Mouse (Mus musculus): ENCODE results near the gene Efhd2. TPM values are rescaled to one million over a fixed set of nuclear protein-coding genes. Genes with fewer than 3 reads are reported as not detected.
A peak's percentile ranks its signal among the peaks of the same experiment; 100 is the strongest.

The Efhd2 gene
- polyA plus RNA-seq, 1 experiment from 2014 or later: 39.9 TPM

DNA sequence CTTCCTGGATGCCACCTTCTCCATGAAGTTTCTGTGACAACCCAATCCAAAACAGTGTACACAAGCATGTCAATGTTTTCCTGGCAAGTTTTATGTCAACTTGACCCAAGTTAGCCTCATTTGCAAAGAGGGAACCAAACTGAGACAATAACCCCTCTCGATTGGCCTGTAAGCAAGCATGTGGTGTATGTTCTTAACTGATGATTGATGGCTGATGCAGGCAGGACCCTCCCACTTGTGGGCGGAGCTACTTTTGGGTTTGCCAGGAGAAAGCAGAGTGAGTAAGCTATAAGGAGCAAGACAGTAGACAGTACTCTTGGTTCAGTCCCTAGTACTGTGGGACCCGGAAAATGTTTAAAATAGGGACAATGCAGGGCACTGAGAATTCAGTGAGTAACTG lies 51.7 kb downstream of the Efhd2 start:
- H3K4me3 ChIP-seq (ENCODE audit: low read depth, low read length): no peak overlapping the region
- TF ChIP-seq CTCF (IDR thresholded peaks at IDR 0.05; ENCODE audit: low read depth) (no peak), EP300 (IDR thresholded peaks at IDR 0.05; ENCODE audit: low read depth) (no peak)
- DNase-seq: peak; percentile 84

DNA sequence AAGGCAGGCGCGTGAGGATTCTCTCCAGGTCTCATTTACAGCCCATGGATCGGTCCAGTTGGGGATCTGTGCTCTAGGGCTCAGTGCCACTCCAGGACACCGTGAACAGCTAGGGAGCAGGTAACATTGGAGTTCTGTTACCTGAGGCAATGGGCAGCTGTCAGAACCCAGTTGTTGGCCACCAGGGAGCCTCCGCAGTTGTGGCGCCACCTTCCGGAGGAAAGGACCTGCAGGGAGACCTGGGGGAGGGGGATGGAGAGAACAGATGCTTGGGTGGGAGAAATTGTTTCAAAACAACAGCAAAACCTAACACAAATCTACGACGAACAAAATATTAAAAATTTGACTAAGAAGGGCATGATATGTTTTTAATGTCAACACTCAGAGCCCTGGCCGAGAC lies 52.6 kb downstream of the Efhd2 start:
- Histone ChIP-seq H3K4me2 (ENCODE audit: low read depth, low read length) (no peak overlapping the region), H3K4me1 (ENCODE audit: insufficient read depth) (peaks cover 5% of the 10 kb centered on the region; the same call in 1 of the 2 replicates), H3K9me3 (ENCODE audit: low read length) (no peaks in the 10 kb centered on the region), H3K4me3 (ENCODE audit: low read depth, low read length) (no peak overlapping the region), H3K36me3 (replicated peaks; ENCODE audit: insufficient read depth, low read length) (no peaks in the 10 kb centered on the region), H3K27ac (ENCODE audit: low read depth) (no peak overlapping the region), H3K9ac (replicated peaks) (no peak overlapping the region), H3K27me3 (ENCODE audit: insufficient read depth, low read length) (no peaks in the 10 kb centered on the region)
- 75% methylated on average over 10 of the region's 10 CpGs for WGBS (ENCODE audit: insufficient replicate concordance)
- DNase-seq: peak; percentile 33
- TF ChIP-seq EP300 (IDR thresholded peaks at IDR 0.05; ENCODE audit: low read depth): no peak
- TF ChIP-seq CTCF (IDR thresholded peaks at IDR 0.05; ENCODE audit: low read depth): peak; percentile 43
- no peak for ATAC-seq

More for the DNA sequence above, 51.7 kb downstream of the Efhd2 start:
- Histone ChIP-seq H3K36me3 (replicated peaks; ENCODE audit: insufficient read depth, low read length) (no peaks in the 10 kb centered on the region), H3K9me3 (ENCODE audit: low read length) (no peaks in the 10 kb centered on the region), H3K27ac (ENCODE audit: low read depth) (peak overlapping the region; percentile 67), H3K27me3 (ENCODE audit: insufficient read depth, low read length) (no peaks in the 10 kb centered on the region), H3K4me2 (ENCODE audit: low read depth, low read length) (no peak overlapping the region), H3K9ac (replicated peaks) (no peak overlapping the region), H3K4me1 (ENCODE audit: insufficient read depth) (peaks cover 5% of the 10 kb centered on the region; the same call in 1 of the 2 replicates)
- WGBS (ENCODE audit: insufficient replicate concordance): 42% methylated on average over 3 of the region's 3 CpGs
- ATAC-seq: peak; percentile 94

DNA sequence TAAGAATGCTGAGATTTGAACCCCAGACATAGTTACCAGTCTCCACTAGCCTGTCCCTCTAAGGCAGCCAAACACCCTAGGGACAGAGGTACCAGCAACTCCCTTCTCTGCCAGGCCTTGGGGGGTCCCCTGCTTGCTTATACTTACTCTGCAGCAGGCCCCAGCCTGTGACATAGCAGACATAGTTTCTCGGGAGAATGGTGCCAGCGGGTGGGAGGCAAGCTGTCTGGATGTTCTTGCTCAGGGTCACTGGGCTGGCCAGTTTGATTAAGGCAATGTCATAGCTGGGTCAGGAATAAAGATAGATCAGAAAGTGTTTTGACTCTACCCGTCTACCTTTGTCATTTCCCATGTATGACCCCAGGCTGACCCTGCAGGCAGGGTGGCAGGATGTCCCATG lies 53.5 kb downstream of the Efhd2 start:
- WGBS (ENCODE audit: insufficient replicate concordance): 63% methylated on average over 3 of the region's 3 CpGs
- no peak overlapping the region for H3K27ac ChIP-seq (ENCODE audit: low read depth)
- ATAC-seq (no peak), DNase-seq (no peak)
- peaks cover 5% of the 10 kb centered on the region; the same call in 1 of the 2 replicates for H3K4me1 ChIP-seq (ENCODE audit: insufficient read depth)
- no peaks in the 10 kb centered on the region for H3K9me3 ChIP-seq (ENCODE audit: low read length)
- TF ChIP-seq CTCF (IDR thresholded peaks at IDR 0.05; ENCODE audit: low read depth) (no peak), EP300 (IDR thresholded peaks at IDR 0.05; ENCODE audit: low read depth) (no peak)
- H3K27me3 ChIP-seq (ENCODE audit: insufficient read depth, low read length): no peaks in the 10 kb centered on the region
- no peaks in the 10 kb centered on the region for H3K36me3 ChIP-seq (replicated peaks; ENCODE audit: insufficient read depth, low read length)
- H3K4me2 ChIP-seq (ENCODE audit: low read depth, low read length): no peak overlapping the region
- H3K4me3 ChIP-seq (ENCODE audit: low read depth, low read length): no peak overlapping the region
- H3K9ac ChIP-seq (replicated peaks): no peak overlapping the region

DNA sequence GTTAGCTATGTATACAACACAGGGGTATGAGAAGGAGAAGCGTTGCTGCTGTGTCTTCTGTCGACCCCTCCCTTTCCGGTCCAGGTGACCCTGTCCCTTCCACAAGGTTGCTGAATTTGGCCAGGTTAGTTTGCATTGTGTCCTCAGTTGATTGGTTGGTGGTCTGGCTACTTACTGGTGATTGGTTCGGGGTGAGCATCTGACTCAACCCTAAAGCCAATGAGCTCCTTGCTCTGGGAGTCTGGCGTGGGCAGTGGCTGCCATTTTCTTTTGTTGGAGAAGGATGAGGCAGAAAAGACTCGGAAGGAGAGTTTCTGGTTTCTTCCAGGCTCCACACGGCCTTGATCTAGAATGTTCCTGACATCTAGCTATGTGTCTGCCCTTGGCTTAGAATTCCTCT lies 55.4 kb downstream of the Efhd2 start:
- no peaks in the 10 kb centered on the region for H3K27me3 ChIP-seq (ENCODE audit: insufficient read depth, low read length)
- ATAC-seq (no peak), DNase-seq (no peak)
- H3K27ac ChIP-seq (ENCODE audit: low read depth): no peak overlapping the region
- TF ChIP-seq EP300 (IDR thresholded peaks at IDR 0.05; ENCODE audit: low read depth): no peak
- TF ChIP-seq CTCF (IDR thresholded peaks at IDR 0.05; ENCODE audit: low read depth): no peak
- peaks cover 5% of the 10 kb centered on the region; the same call in 1 of the 2 replicates for H3K4me1 ChIP-seq (ENCODE audit: insufficient read depth)
- no peak overlapping the region for H3K9ac ChIP-seq (replicated peaks)
- no peaks in the 10 kb centered on the region for H3K9me3 ChIP-seq (ENCODE audit: low read length)
- WGBS (ENCODE audit: insufficient replicate concordance): 85% methylated on average over 7 of the region's 7 CpGs
- no peak overlapping the region for H3K4me3 ChIP-seq (ENCODE audit: low read depth, low read length)
- no peaks in the 10 kb centered on the region for H3K36me3 ChIP-seq (replicated peaks; ENCODE audit: insufficient read depth, low read length)
- no peak overlapping the region for H3K4me2 ChIP-seq (ENCODE audit: low read depth, low read length)

DNA sequence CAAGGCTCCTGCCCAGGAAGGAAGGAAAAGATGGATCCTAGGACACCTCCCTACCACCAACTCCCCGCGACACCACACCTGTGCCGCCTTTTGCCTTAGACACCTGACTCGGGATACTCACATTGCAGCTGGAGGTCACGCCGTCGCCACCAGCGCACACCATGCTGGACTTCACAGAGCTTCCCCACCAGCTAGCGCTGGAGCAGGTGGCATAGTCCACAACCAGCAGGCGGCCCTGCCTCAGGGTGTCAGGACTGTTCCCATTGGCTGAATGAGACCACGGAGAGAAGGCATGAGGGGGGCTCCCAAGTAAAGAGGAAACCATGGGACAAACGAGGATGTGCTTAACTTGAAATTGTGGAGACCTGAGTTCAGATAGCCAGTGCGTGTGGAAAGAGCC lies 55.9 kb downstream of the Efhd2 start:
- no peak overlapping the region for H3K9ac ChIP-seq (replicated peaks)
- H3K4me3 ChIP-seq (ENCODE audit: low read depth, low read length): no peak overlapping the region
- no peaks in the 10 kb centered on the region for H3K9me3 ChIP-seq (ENCODE audit: low read length)
- peaks cover 2% of the 10 kb centered on the region; the same call in 1 of the 2 replicates for H3K36me3 ChIP-seq (replicated peaks; ENCODE audit: insufficient read depth, low read length)
- WGBS (ENCODE audit: insufficient replicate concordance): 87% methylated on average over 13 of the region's 13 CpGs
- no peak for TF ChIP-seq CTCF (IDR thresholded peaks at IDR 0.05; ENCODE audit: low read depth)
- ATAC-seq (no peak), DNase-seq (no peak)
- no peak overlapping the region for H3K4me2 ChIP-seq (ENCODE audit: low read depth, low read length)
- no peaks in the 10 kb centered on the region for H3K27me3 ChIP-seq (ENCODE audit: insufficient read depth, low read length)
- H3K4me1 ChIP-seq (ENCODE audit: insufficient read depth): peaks cover 5% of the 10 kb centered on the region; the same call in 1 of the 2 replicates
- no peak overlapping the region for H3K27ac ChIP-seq (ENCODE audit: low read depth)

DNA sequence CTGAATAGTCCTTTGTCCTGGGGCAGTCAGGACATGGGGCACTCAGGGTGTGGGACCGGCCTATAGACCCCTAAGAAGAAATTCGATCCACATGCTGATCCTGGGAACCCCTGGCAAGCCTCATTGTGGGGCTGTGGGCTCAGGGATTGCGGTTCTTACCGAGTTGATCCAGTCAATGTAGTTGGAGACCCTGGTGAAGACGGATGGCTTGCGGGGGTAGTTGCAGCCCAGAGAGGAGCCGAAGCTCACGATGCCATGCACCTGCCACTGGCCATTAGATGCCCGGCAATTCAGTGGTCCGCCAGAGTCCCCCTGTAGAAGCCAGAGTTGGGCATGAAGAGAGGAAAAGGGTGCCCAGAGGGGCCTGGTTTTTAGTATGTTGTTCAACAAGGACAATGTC lies 57.0 kb downstream of the Efhd2 start:
- no peak for ATAC-seq
- Histone ChIP-seq H3K9ac (replicated peaks) (no peak overlapping the region), H3K4me1 (ENCODE audit: insufficient read depth) (peaks cover 5% of the 10 kb centered on the region; the same call in 1 of the 2 replicates), H3K4me3 (ENCODE audit: low read depth, low read length) (no peak overlapping the region), H3K9me3 (ENCODE audit: low read length) (no peaks in the 10 kb centered on the region), H3K4me2 (ENCODE audit: low read depth, low read length) (no peak overlapping the region), H3K27ac (ENCODE audit: low read depth) (no peak overlapping the region), H3K36me3 (replicated peaks; ENCODE audit: insufficient read depth, low read length) (peaks cover 13% of the 10 kb centered on the region), H3K27me3 (ENCODE audit: insufficient read depth, low read length) (no peaks in the 10 kb centered on the region)
- 80% methylated on average over 10 of the region's 10 CpGs for WGBS (ENCODE audit: insufficient replicate concordance)
- no peak for DNase-seq
- TF ChIP-seq CTCF (IDR thresholded peaks at IDR 0.05; ENCODE audit: low read depth): no peak
- TF ChIP-seq EP300 (IDR thresholded peaks at IDR 0.05; ENCODE audit: low read depth): no peak

All from liver, postnatal 0 days (tissue).